Mouse (Mus musculus): ENCODE data around the gene Sh3pxd2b. TPM values are rescaled to one million over a fixed set of nuclear protein-coding genes. Genes with fewer than 3 reads are reported as not detected.
A peak's percentile ranks its signal among the peaks of the same experiment; 100 is the strongest.

Gene Sh3pxd2b
- polyA plus RNA-seq, 1 experiment from 2014 or later: 17.2 TPM

DNA sequence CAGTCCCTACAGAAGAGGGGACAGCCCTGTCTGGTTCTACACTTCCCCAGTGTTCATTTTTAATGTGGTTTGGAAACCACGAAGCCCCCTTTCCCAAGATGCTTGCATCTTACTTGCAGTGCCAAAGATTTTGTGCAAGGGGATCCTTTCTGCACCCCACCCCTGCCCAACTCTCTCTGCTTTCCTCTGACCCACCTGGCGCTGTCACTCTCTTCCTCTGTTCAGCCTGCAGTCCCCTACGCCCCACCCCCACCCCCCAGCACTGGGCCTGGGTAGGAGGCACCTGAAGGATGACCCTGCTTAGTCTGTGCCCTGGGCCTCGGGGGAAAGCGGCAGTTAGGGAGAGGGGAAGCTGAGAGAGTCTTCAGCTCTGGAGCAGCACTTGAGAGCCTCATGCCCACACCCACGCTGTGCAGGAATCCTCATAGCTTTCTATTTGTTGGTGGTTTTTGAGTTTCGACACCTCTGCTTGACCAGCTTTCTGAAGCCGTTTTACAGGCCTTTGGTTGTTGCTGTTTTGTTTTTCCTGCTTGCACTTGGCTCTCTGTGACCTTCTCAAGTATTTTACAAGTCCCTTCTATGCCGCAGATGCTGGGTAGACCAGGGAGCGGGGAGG lies 77.5 kb downstream of the Sh3pxd2b start:
- Histone ChIP-seq H3K27ac (replicated peaks; ENCODE audit: low read depth, low read length) (no peak overlapping the region), H3K4me1 (ENCODE audit: control insufficient read depth, insufficient read depth, low read length) (no peaks in the 10 kb centered on the region), H3K9me3 (replicated peaks; ENCODE audit: control insufficient read depth, low read length) (no peaks in the 10 kb centered on the region), H3K27me3 (ENCODE audit: control insufficient read depth, insufficient read depth, low read length) (no peaks in the 10 kb centered on the region), H3K4me2 (ENCODE audit: low read depth, low read length) (no peak overlapping the region), H3K4me3 (ENCODE audit: low read depth, low read length) (no peak overlapping the region), H3K9ac (replicated peaks; ENCODE audit: low read length) (no peak overlapping the region), H3K36me3 (replicated peaks; ENCODE audit: control insufficient read depth, insufficient read depth, low read depth, low read length) (peaks cover 5% of the 10 kb centered on the region)
- WGBS: 72% methylated on average over 10 of the region's 10 CpGs
- DNase-seq (ENCODE audit: low spot score): no peak
- ATAC-seq (replicated peaks; ENCODE audit: insufficient number of reproducible peaks, low FRiP score, low TSS enrichment, low read depth): no peak

DNA sequence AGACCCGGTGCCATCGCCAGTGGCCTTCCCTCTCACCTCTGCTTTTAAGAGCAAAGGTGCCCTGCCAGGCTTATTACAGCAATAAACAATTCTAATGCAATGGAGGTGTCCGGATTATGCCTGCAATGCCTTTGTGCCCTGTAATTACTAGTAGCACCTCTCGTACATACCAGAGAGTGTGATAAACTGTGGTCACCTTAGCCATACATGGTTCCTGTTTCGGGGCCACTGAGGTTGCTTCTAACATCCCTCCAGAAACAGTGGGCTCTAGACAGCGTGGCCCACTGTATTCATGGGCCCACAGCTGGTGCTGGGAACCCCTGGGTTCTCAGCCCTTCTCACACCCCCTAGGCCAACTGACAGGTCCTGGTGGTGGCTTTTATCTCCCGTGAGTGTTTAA lies 79.9 kb downstream of the Sh3pxd2b start:
- ATAC-seq (replicated peaks; ENCODE audit: insufficient number of reproducible peaks, low FRiP score, low TSS enrichment, low read depth) (no peak), DNase-seq (ENCODE audit: low spot score) (no peak)
- Histone ChIP-seq H3K27me3 (ENCODE audit: control insufficient read depth, insufficient read depth, low read length) (no peaks in the 10 kb centered on the region), H3K27ac (replicated peaks; ENCODE audit: low read depth, low read length) (no peak overlapping the region), H3K9me3 (replicated peaks; ENCODE audit: control insufficient read depth, low read length) (no peaks in the 10 kb centered on the region), H3K4me1 (ENCODE audit: control insufficient read depth, insufficient read depth, low read length) (no peaks in the 10 kb centered on the region), H3K9ac (replicated peaks; ENCODE audit: low read length) (no peak overlapping the region), H3K4me3 (ENCODE audit: low read depth, low read length) (no peak overlapping the region), H3K36me3 (replicated peaks; ENCODE audit: control insufficient read depth, insufficient read depth, low read depth, low read length) (peaks cover 3% of the 10 kb centered on the region), H3K4me2 (ENCODE audit: low read depth, low read length) (no peak overlapping the region)
- 89% methylated on average over 7 of the region's 7 CpGs for WGBS

DNA sequence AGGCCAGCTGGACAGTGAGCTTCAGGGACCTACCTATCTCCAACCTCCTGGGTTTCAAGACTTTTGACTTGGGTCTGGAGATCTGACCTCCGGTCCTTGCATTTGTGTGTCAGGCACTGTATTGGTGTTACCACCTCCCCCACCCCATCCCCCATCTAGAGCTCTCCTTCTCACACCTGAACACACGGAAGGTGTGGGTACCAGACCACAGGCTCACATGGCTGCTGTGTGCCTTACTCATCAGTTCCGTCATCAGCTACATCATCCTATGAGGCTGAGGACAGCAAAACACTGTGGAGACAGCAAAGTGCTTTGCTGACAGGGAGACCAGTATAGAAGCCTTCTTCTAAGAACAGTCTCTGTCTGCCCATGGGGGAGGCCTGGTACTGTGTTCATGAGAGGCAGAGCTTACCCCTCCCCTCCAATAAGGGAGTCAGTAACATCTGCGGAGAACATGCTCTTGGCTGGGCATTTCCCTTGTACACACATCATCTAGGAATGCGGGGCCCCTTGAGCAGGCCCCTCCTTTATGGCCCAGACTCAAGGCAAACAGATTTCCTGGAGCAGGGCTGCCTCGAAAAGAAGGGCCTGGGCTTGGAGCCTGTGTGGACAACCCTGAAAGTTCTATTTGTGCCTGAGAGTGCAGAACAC lies 87.9 kb downstream of the Sh3pxd2b start:
- Histone ChIP-seq H3K27me3 (ENCODE audit: control insufficient read depth, insufficient read depth, low read length) (no peaks in the 10 kb centered on the region), H3K4me2 (ENCODE audit: low read depth, low read length) (no peak overlapping the region), H3K9ac (replicated peaks; ENCODE audit: low read length) (no peak overlapping the region), H3K4me3 (ENCODE audit: low read depth, low read length) (no peak overlapping the region), H3K27ac (replicated peaks; ENCODE audit: low read depth, low read length) (no peak overlapping the region), H3K9me3 (replicated peaks; ENCODE audit: control insufficient read depth, low read length) (no peaks in the 10 kb centered on the region), H3K4me1 (ENCODE audit: control insufficient read depth, insufficient read depth, low read length) (no peaks in the 10 kb centered on the region), H3K36me3 (replicated peaks; ENCODE audit: control insufficient read depth, insufficient read depth, low read depth, low read length) (no peaks in the 10 kb centered on the region)
- 61% methylated on average over 6 of the region's 6 CpGs for WGBS
- DNase-seq (ENCODE audit: low spot score): peak; percentile 54
- peak; percentile 67; the same call in 1 of the 2 replicates for ATAC-seq (replicated peaks; ENCODE audit: insufficient number of reproducible peaks, low FRiP score, low TSS enrichment, low read depth)

DNA sequence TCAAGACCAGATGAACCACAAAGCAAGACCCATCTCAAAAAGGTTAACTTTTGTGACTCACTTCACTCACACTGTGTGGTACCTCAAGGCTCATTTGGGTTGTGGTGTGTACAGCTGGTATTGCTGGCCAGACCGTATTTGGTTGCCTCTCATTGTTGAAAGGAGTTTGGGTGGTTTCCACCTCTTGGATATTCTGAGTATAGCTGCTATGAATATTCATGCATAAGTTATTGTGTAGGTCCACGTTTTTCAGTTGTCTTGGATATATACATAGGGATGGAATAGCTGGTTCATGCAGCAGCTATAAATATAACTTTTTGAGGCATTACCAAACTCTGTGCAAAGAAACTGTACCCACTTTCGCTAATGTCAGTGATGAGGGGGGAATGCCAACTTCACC lies 95.0 kb downstream of the Sh3pxd2b start:
- Histone ChIP-seq H3K4me3 (ENCODE audit: low read depth, low read length) (no peak overlapping the region), H3K27me3 (ENCODE audit: control insufficient read depth, insufficient read depth, low read length) (no peaks in the 10 kb centered on the region), H3K4me1 (ENCODE audit: control insufficient read depth, insufficient read depth, low read length) (no peaks in the 10 kb centered on the region), H3K9ac (replicated peaks; ENCODE audit: low read length) (no peak overlapping the region), H3K4me2 (ENCODE audit: low read depth, low read length) (no peak overlapping the region), H3K9me3 (replicated peaks; ENCODE audit: control insufficient read depth, low read length) (no peaks in the 10 kb centered on the region), H3K27ac (replicated peaks; ENCODE audit: low read depth, low read length) (no peak overlapping the region), H3K36me3 (replicated peaks; ENCODE audit: control insufficient read depth, insufficient read depth, low read depth, low read length) (no peaks in the 10 kb centered on the region)
- ATAC-seq (replicated peaks; ENCODE audit: insufficient number of reproducible peaks, low FRiP score, low TSS enrichment, low read depth): no peak
- DNase-seq (ENCODE audit: low spot score): no peak
- 77% methylated on average over 3 of the region's 3 CpGs for WGBS

DNA sequence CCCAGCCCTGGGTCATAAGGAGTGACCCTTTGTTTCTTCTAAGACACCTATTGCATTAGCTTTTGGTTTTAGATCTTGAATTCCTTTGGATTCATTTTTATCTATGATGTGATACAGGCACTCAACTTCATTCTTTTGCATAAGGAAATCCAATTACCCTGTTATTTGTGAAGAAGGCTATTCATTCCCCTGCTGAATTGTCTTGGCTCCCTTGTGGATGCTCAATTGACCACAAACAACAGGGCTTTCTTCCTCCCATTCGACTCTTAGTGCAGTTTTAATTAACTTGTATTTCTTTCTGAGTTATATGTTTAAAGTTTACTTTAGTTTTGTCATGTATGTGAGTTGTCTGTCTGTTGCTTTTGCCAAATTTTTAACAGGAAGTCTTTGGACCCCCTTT lies 96.6 kb downstream of the Sh3pxd2b start:
- WGBS: 24% methylated on average over 1 of the region's 1 CpGs
- Histone ChIP-seq H3K9ac (replicated peaks; ENCODE audit: low read length) (no peak overlapping the region), H3K9me3 (replicated peaks; ENCODE audit: control insufficient read depth, low read length) (no peaks in the 10 kb centered on the region), H3K4me3 (ENCODE audit: low read depth, low read length) (no peak overlapping the region), H3K4me2 (ENCODE audit: low read depth, low read length) (no peak overlapping the region), H3K27ac (replicated peaks; ENCODE audit: low read depth, low read length) (no peak overlapping the region), H3K27me3 (ENCODE audit: control insufficient read depth, insufficient read depth, low read length) (no peaks in the 10 kb centered on the region), H3K36me3 (replicated peaks; ENCODE audit: control insufficient read depth, insufficient read depth, low read depth, low read length) (no peaks in the 10 kb centered on the region), H3K4me1 (ENCODE audit: control insufficient read depth, insufficient read depth, low read length) (no peaks in the 10 kb centered on the region)
- no peak for DNase-seq (ENCODE audit: low spot score)
- no peak for ATAC-seq (replicated peaks; ENCODE audit: insufficient number of reproducible peaks, low FRiP score, low TSS enrichment, low read depth)

DNA sequence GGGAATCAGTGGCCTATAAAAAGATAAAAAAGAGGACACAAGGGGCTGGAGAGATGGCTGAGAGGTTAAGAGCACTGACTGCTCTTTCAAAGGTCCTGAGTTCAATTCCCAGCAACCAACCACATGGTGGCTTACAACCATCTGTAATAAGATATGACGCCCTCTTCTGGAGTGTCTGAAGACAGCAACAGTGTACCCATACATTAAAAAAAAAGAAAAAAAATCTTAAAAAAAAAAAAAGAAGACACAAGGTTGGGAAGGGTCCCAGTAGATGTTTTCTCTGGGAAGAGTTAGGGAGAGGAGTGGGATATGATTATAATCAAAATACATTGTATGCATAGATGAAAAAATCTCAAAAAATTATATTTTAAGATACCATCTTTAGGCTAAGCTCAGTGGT lies 97.5 kb downstream of the Sh3pxd2b start:
- H3K4me1 ChIP-seq (ENCODE audit: control insufficient read depth, insufficient read depth, low read length): no peaks in the 10 kb centered on the region
- ATAC-seq (replicated peaks; ENCODE audit: insufficient number of reproducible peaks, low FRiP score, low TSS enrichment, low read depth) (no peak), DNase-seq (ENCODE audit: low spot score) (no peak)
- H3K4me2 ChIP-seq (ENCODE audit: low read depth, low read length): no peak overlapping the region
- 65% methylated on average over 1 of the region's 1 CpGs for WGBS
- no peak overlapping the region for H3K9ac ChIP-seq (replicated peaks; ENCODE audit: low read length)
- H3K27me3 ChIP-seq (ENCODE audit: control insufficient read depth, insufficient read depth, low read length): no peaks in the 10 kb centered on the region
- H3K27ac ChIP-seq (replicated peaks; ENCODE audit: low read depth, low read length): no peak overlapping the region
- H3K36me3 ChIP-seq (replicated peaks; ENCODE audit: control insufficient read depth, insufficient read depth, low read depth, low read length): no peaks in the 10 kb centered on the region
- no peaks in the 10 kb centered on the region for H3K9me3 ChIP-seq (replicated peaks; ENCODE audit: control insufficient read depth, low read length)
- no peak overlapping the region for H3K4me3 ChIP-seq (ENCODE audit: low read depth, low read length)

DNA sequence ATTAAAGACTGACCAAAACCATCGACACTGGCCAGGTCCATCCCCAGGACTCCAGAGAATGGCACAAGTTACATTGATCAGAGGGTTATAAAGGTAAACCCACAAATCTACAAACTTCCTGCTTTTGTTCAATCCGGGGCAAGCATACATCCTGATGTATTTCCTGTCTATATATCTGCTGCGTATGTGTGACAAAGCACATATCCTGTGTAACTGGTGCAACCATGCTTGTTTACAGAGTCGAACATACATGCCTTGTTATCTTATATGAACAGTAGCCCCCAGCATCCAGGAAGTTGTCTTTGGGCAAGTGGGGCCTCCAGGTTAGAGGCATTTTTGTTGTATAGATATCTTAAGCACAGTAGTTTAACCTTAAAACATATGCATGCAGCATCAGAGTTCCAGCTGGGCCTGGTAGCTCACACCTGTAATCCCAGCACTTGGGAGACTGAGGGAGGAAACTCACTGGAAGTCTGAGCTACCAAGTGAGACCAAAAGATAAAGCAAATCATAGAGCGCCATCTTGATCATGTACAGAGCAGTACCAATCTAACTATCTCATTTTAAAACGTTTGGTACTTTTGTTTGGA lies 98.1 kb downstream of the Sh3pxd2b start:
- DNase-seq (ENCODE audit: low spot score) (no peak), ATAC-seq (replicated peaks; ENCODE audit: insufficient number of reproducible peaks, low FRiP score, low TSS enrichment, low read depth) (no peak)
- 82% methylated on average over 6 of the region's 6 CpGs for WGBS
- no peak overlapping the region for H3K4me2 ChIP-seq (ENCODE audit: low read depth, low read length)
- H3K9ac ChIP-seq (replicated peaks; ENCODE audit: low read length): no peak overlapping the region
- H3K27me3 ChIP-seq (ENCODE audit: control insufficient read depth, insufficient read depth, low read length): no peaks in the 10 kb centered on the region
- H3K36me3 ChIP-seq (replicated peaks; ENCODE audit: control insufficient read depth, insufficient read depth, low read depth, low read length): no peaks in the 10 kb centered on the region
- no peak overlapping the region for H3K4me3 ChIP-seq (ENCODE audit: low read depth, low read length)
- no peaks in the 10 kb centered on the region for H3K4me1 ChIP-seq (ENCODE audit: control insufficient read depth, insufficient read depth, low read length)
- H3K9me3 ChIP-seq (replicated peaks; ENCODE audit: control insufficient read depth, low read length): no peaks in the 10 kb centered on the region
- no peak overlapping the region for H3K27ac ChIP-seq (replicated peaks; ENCODE audit: low read depth, low read length)

DNA sequence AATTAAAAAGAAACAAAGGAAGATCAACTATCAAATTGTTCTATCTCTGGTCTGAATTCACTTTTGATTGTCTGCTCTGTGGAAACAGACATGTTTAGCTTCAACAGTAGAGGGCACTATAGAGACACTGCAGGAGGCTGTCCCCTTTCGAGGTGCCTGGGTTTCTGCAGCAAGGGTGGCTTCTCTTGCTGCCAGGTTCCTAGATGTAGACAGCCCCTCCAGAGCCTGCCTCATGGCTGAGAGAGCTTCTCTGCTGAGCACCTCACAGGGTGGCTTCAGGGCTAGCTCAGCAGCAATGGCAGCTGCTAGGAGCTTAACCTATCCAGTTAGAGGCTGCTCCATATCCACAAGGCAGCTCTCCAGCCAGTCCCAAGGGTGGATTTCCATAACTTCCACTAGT lies 102.6 kb downstream of the Sh3pxd2b start:
- DNase-seq (ENCODE audit: low spot score): peak; percentile 74
- WGBS: 0% methylated on average over 1 of the region's 1 CpGs
- no peak overlapping the region for H3K27ac ChIP-seq (replicated peaks; ENCODE audit: low read depth, low read length)

More for the DNA sequence above, 102.6 kb downstream of the Sh3pxd2b start:
- H3K9me3 ChIP-seq (replicated peaks; ENCODE audit: control insufficient read depth, low read length): no peaks in the 10 kb centered on the region
- H3K4me1 ChIP-seq (ENCODE audit: control insufficient read depth, insufficient read depth, low read length): 0 out of 2 replicates have a peak, but pooled peaks cover 2% of the 10 kb centered on the region
- H3K4me2 ChIP-seq (ENCODE audit: low read depth, low read length): no peak overlapping the region
- H3K9ac ChIP-seq (replicated peaks; ENCODE audit: low read length): no peak overlapping the region
- H3K36me3 ChIP-seq (replicated peaks; ENCODE audit: control insufficient read depth, insufficient read depth, low read depth, low read length): no peaks in the 10 kb centered on the region
- no peak overlapping the region for H3K4me3 ChIP-seq (ENCODE audit: low read depth, low read length)
- no peaks in the 10 kb centered on the region for H3K27me3 ChIP-seq (ENCODE audit: control insufficient read depth, insufficient read depth, low read length)
- no peak for ATAC-seq (replicated peaks; ENCODE audit: insufficient number of reproducible peaks, low FRiP score, low TSS enrichment, low read depth)
